Mouse (Mus musculus): ENCODE data around the gene Zfp592. TPM values are rescaled to one million over a fixed set of nuclear protein-coding genes. Genes with fewer than 3 reads are reported as not detected.

The Zfp592 gene
- polyA plus RNA-seq, 1 experiment from 2014 or later, result 8.9 TPM

DNA sequence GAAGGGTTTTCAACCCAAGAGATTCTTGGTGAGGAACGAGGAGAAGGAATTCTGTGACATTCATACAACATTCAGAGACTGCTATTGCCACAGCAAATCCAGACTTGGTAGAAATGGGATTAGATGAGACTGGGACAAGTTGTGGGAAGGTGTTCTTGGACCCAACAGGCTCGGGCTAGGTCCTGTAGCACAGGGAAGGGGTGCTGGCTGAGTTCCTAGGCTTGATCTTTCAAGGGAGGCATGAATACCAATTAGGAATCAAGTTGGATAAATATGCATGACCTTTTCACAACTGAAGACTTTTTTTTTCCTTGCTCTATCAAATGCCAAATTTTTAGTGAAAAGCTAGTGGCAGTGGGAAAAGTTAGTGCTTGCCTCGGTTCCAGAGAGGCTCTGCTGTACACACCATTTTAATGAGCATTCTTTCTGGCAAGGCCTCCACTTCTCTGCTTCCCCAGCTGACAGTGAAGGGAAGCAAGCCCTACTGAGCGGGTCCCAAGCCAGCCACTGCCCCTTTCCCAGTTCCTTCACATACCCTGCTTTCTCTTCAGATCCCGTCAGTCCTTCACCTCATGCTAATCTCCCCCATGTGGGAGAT lies 49.6 kb downstream of the Zfp592 start:
- ATAC-seq (ENCODE audit: low read depth), result no peak
- Histone ChIP-seq H3K27ac (ENCODE audit: low read depth, low read length) (no peak overlapping the region), H3K4me1 (ENCODE audit: control insufficient read depth, insufficient read depth, low read length) (no peaks in the 10 kb centered on the region), H3K36me3 (ENCODE audit: control insufficient read depth, insufficient read depth, low read length) (peaks cover 39% of the 10 kb centered on the region), H3K27me3 (ENCODE audit: control insufficient read depth, insufficient read depth, low read length) (no peaks in the 10 kb centered on the region), H3K4me3 (ENCODE audit: low read depth, low read length) (no peak overlapping the region), H3K9ac (replicated peaks; ENCODE audit: low read depth, low read length) (no peak overlapping the region), H3K4me2 (ENCODE audit: low read depth, low read length) (no peak overlapping the region), H3K9me3 (ENCODE audit: control insufficient read depth, low read length) (no peaks in the 10 kb centered on the region)
- 87% methylated on average over 5 of the region's 5 CpGs for WGBS

DNA sequence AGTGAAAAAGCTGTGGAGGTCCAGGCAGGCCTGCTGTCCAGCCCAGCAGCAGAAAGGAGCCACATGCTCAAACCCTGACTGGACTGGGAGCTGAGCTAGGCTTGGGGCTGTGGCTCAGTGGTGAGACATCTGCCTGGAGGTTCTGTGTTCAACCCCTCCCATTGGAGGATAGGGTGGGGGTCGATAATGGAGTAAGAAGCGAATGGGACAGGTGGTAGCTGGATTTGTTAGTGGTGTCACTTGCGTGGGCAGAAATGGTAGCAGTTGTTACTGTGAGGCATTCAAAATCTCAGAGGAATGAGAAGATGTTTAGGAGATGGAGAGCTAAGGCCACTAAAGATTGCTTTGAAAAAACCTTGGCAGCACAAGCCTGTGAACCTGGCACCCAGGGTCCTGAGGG lies 54.4 kb downstream of the Zfp592 start:
- 98% methylated on average over 3 of the region's 3 CpGs for WGBS
- ATAC-seq (ENCODE audit: low read depth), result no peak
- Histone ChIP-seq H3K4me1 (ENCODE audit: control insufficient read depth, insufficient read depth, low read length) (no peaks in the 10 kb centered on the region), H3K27me3 (ENCODE audit: control insufficient read depth, insufficient read depth, low read length) (no peaks in the 10 kb centered on the region), H3K4me2 (ENCODE audit: low read depth, low read length) (no peak overlapping the region), H3K4me3 (ENCODE audit: low read depth, low read length) (no peak overlapping the region), H3K9me3 (ENCODE audit: control insufficient read depth, low read length) (no peaks in the 10 kb centered on the region), H3K9ac (replicated peaks; ENCODE audit: low read depth, low read length) (no peak overlapping the region), H3K36me3 (ENCODE audit: control insufficient read depth, insufficient read depth, low read length) (no peaks in the 10 kb centered on the region), H3K27ac (ENCODE audit: low read depth, low read length) (no peak overlapping the region)

DNA sequence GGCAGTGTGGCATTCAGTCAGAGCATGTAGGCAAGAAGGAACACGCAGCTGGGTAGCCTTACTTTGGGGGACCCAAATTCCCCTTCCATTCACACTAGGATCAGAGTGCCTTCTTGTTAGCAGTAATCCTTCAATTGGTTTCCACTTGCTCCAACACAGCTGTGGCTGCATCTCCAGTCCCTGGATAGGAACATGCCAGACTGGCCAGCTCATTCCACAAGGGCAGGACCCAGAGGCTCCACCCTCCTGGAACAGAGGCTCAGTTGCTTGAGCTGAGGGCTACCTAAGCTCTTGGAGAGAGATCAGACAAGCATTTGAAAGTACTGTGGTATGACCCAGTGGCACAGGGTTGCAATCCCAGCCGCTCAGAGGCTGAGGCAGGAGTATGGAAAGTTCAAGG lies 55.0 kb downstream of the Zfp592 start:
- Histone ChIP-seq H3K36me3 (ENCODE audit: control insufficient read depth, insufficient read depth, low read length) (no peaks in the 10 kb centered on the region), H3K9me3 (ENCODE audit: control insufficient read depth, low read length) (no peaks in the 10 kb centered on the region), H3K4me2 (ENCODE audit: low read depth, low read length) (no peak overlapping the region), H3K4me1 (ENCODE audit: control insufficient read depth, insufficient read depth, low read length) (no peaks in the 10 kb centered on the region), H3K4me3 (ENCODE audit: low read depth, low read length) (no peak overlapping the region), H3K9ac (replicated peaks; ENCODE audit: low read depth, low read length) (no peak overlapping the region), H3K27ac (ENCODE audit: low read depth, low read length) (no peak overlapping the region), H3K27me3 (ENCODE audit: control insufficient read depth, insufficient read depth, low read length) (no peaks in the 10 kb centered on the region)
- ATAC-seq (ENCODE audit: low read depth), result no peak
- WGBS, result 82% methylated on average over 2 of the region's 2 CpGs

DNA sequence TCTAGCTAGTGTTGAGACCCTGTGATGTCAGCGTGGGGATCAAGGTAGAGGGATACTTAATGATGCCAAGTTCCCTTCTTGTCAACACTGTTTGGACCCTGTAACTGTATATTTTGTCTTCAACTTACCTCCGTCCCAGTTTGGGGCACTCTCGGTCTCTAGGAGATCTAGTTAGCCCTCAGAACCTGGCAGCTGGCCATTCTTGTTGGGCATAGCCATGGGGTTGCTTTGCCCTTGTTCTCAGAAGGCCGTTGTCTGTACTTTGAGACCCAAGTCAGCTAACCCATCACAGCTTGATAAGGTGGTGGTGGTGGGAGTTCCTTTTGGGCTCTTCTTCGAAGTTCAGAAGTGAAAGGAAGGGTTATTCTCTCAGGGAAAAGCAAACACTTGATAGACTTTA lies 56.5 kb downstream of the Zfp592 start:
- H3K9ac ChIP-seq (replicated peaks; ENCODE audit: low read depth, low read length), result no peak overlapping the region
- ATAC-seq (ENCODE audit: low read depth), result no peak
- no peak overlapping the region for H3K27ac ChIP-seq (ENCODE audit: low read depth, low read length)
- no peak overlapping the region for H3K4me2 ChIP-seq (ENCODE audit: low read depth, low read length)
- WGBS, result 67% methylated on average over 5 of the region's 5 CpGs
- no peaks in the 10 kb centered on the region for H3K27me3 ChIP-seq (ENCODE audit: control insufficient read depth, insufficient read depth, low read length)
- no peak overlapping the region for H3K4me3 ChIP-seq (ENCODE audit: low read depth, low read length)
- no peaks in the 10 kb centered on the region for H3K4me1 ChIP-seq (ENCODE audit: control insufficient read depth, insufficient read depth, low read length)
- no peaks in the 10 kb centered on the region for H3K9me3 ChIP-seq (ENCODE audit: control insufficient read depth, low read length)
- no peaks in the 10 kb centered on the region for H3K36me3 ChIP-seq (ENCODE audit: control insufficient read depth, insufficient read depth, low read length)

DNA sequence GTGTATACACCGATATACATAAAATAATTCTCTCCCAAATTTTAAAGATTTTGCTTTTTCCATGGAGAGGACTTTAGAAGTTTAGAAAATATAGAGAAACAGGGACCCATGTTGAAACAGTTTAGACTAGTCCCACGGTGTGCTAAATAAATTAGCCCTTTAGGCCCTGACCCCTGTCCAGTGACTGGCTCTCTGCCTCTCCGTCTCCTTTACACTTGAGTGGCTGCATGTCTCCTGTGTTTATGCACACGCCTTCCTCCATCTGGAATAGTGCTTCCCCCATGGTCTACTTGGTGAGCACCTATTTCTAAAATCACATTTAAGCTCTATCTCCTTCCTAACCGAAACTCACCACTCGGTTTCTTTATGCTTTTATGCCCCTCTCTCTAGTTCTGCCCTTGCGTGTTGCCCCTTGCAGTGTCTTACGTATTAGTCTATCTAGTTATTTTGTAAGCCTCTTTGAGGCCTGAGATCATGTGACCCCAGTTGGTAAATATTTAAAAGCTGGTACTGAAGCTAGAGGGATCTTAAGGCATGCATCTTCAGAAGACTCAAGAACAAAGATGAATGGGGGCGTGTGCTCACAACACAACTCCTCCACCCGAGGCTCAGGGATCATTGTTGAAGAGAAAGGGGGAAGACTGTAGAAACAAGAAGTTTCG lies 62.4 kb downstream of the Zfp592 start:
- 78% methylated on average over 11 of the region's 11 CpGs for WGBS
- H3K4me3 ChIP-seq (ENCODE audit: low read depth, low read length), result no peak overlapping the region
- H3K4me2 ChIP-seq (ENCODE audit: low read depth, low read length), result no peak overlapping the region
- H3K27ac ChIP-seq (ENCODE audit: low read depth, low read length), result no peak overlapping the region
- no peaks in the 10 kb centered on the region for H3K4me1 ChIP-seq (ENCODE audit: control insufficient read depth, insufficient read depth, low read length)
- H3K9ac ChIP-seq (replicated peaks; ENCODE audit: low read depth, low read length), result no peak overlapping the region
- ATAC-seq (ENCODE audit: low read depth), result no peak
- H3K36me3 ChIP-seq (ENCODE audit: control insufficient read depth, insufficient read depth, low read length), result no peaks in the 10 kb centered on the region
- H3K27me3 ChIP-seq (ENCODE audit: control insufficient read depth, insufficient read depth, low read length), result no peaks in the 10 kb centered on the region
- no peaks in the 10 kb centered on the region for H3K9me3 ChIP-seq (ENCODE audit: control insufficient read depth, low read length)

DNA sequence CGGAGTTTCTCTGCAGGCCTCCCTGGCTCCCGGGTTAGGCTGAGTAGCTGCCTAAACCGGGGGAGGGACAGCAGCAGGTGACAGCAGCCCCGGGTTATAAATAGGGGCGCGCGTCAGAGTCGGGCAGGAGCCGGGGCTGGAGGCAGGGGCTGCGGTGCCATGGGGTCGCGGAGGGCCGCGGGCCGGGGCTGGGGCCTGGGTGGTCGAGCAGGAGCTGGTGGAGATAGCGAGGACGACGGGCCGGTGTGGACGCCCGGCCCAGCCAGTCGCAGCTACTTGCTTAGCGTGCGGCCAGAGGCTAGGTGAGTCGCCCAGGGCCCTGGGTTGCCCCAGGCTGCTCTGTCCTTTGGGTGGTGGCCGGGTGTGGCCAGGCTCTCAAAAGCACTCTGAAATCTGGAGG lies 64.0 kb downstream of the Zfp592 start, which contains the start of gene Alpk3:
Gene Alpk3 (plus strand): TSS at position 130 of the 400 bp plus-strand sequence.
- Histone ChIP-seq H3K36me3 (ENCODE audit: control insufficient read depth, insufficient read depth, low read length) (no peaks in the 10 kb centered on the region), H3K4me2 (ENCODE audit: low read depth, low read length) (no peak within 1 kb of the TSS), H3K4me1 (ENCODE audit: control insufficient read depth, insufficient read depth, low read length) (no peaks in the 10 kb centered on the region), H3K9ac (replicated peaks; ENCODE audit: low read depth, low read length) (no peak within 1 kb of the TSS), H3K27ac (ENCODE audit: low read depth, low read length) (no peak within 1 kb of the TSS), H3K27me3 (ENCODE audit: control insufficient read depth, insufficient read depth, low read length) (no peaks in the 10 kb centered on the region), H3K9me3 (ENCODE audit: control insufficient read depth, low read length) (no peaks in the 10 kb centered on the region), H3K4me3 (ENCODE audit: low read depth, low read length) (no peak within 1 kb of the TSS)
- 31% methylated on average over 26 of the region's 27 CpGs for WGBS
- ATAC-seq (ENCODE audit: low read depth), result no peak

DNA sequence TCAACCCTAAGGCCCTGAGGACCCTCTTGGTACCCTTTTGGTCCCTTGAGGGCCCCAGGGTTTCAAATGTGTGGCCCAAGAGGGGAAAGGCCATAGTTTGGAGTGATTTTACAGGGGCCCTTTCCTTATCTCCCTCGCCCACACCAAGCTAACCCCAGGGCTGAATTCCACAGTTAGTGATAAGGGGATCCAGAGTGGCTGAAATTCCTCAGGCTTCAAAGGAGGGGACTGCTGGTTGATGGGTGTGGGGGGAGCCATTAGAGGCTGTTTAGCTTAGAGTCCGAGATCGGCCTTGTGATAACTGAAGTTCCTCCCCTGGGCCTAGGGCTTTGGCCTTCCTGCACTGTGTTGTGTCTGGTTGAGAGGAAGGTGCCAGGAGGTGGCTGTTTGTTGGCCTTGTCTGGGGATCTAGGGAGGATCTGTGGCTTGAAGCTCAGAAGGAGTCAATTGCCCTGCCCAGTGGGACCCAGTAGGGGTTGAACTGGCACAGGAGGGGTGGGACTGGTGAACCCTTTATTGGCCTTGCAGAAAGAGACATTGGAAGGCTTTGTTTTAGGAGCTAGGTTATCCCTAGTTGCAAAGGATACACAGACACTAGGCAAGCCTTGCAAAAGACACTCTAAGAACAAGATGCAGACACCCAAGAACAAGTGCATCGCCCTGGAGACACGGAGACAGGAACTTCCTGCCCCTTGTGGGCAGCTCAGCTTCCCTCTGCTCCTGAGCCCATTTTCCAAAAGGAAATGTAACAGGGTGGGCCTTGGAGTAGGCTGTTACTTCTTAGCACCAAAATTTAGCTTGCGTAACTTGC lies 64.6 kb downstream of the Zfp592 start:
- no peaks in the 10 kb centered on the region for H3K36me3 ChIP-seq (ENCODE audit: control insufficient read depth, insufficient read depth, low read length)
- no peak overlapping the region for H3K27ac ChIP-seq (ENCODE audit: low read depth, low read length)
- H3K4me2 ChIP-seq (ENCODE audit: low read depth, low read length), result no peak overlapping the region
- no peaks in the 10 kb centered on the region for H3K4me1 ChIP-seq (ENCODE audit: control insufficient read depth, insufficient read depth, low read length)
- H3K4me3 ChIP-seq (ENCODE audit: low read depth, low read length), result no peak overlapping the region
- H3K27me3 ChIP-seq (ENCODE audit: control insufficient read depth, insufficient read depth, low read length), result no peaks in the 10 kb centered on the region
- no peak overlapping the region for H3K9ac ChIP-seq (replicated peaks; ENCODE audit: low read depth, low read length)
- no peaks in the 10 kb centered on the region for H3K9me3 ChIP-seq (ENCODE audit: control insufficient read depth, low read length)
- ATAC-seq (ENCODE audit: low read depth), result no peak
- 76% methylated on average over 6 of the region's 6 CpGs for WGBS

DNA sequence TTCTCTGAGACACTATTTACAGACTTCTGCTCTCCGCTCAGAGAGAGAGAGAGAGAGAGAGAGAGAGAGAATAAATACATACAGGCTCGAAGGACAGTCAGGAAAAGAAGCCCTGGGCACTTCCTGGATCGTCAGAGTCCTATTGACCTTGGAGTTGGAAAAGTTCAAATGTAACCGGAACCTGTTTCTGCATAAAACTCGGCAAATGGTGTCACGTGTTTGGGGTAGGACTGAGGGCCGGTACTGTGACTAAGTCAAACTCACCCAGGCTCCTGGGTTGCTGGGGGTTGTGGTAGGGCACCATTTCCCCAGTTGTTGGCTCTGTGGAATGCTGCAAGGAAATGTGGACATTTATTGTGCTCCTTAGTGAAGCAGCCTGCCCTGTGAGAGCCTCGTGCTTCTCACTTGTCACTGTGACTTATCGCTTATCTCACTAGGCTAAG lies 65.3 kb downstream of the Zfp592 start:
- 60% methylated on average over 9 of the region's 9 CpGs for WGBS
- no peaks in the 10 kb centered on the region for H3K9me3 ChIP-seq (ENCODE audit: control insufficient read depth, low read length)
- no peak overlapping the region for H3K9ac ChIP-seq (replicated peaks; ENCODE audit: low read depth, low read length)
- H3K4me3 ChIP-seq (ENCODE audit: low read depth, low read length), result no peak overlapping the region
- no peak for ATAC-seq (ENCODE audit: low read depth)
- no peaks in the 10 kb centered on the region for H3K4me1 ChIP-seq (ENCODE audit: control insufficient read depth, insufficient read depth, low read length)
- H3K36me3 ChIP-seq (ENCODE audit: control insufficient read depth, insufficient read depth, low read length), result no peaks in the 10 kb centered on the region
- no peak overlapping the region for H3K4me2 ChIP-seq (ENCODE audit: low read depth, low read length)
- no peaks in the 10 kb centered on the region for H3K27me3 ChIP-seq (ENCODE audit: control insufficient read depth, insufficient read depth, low read length)
- no peak overlapping the region for H3K27ac ChIP-seq (ENCODE audit: low read depth, low read length)

DNA sequence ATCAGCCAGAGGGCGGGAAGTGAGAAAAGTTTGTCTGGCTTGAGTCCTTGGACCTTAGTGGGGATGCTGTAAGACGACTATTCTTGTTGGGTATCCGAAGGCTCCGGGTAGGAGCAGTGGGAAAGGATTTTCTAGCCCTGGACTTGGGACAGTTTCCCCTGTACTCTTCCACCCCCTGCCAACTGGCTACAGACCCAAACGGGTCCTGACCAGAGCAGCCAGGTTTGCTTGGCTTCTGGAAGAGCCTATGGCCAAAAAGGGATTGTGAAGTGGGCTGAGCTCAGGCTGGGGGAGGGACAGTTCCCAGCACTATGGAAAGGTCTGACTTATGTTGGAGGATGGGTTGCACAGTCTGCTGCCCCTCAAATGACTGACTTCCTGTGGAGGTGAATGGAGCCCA lies 65.9 kb downstream of the Zfp592 start:
- Histone ChIP-seq H3K4me3 (ENCODE audit: low read depth, low read length) (no peak overlapping the region), H3K27ac (ENCODE audit: low read depth, low read length) (no peak overlapping the region), H3K4me2 (ENCODE audit: low read depth, low read length) (no peak overlapping the region), H3K27me3 (ENCODE audit: control insufficient read depth, insufficient read depth, low read length) (no peaks in the 10 kb centered on the region), H3K4me1 (ENCODE audit: control insufficient read depth, insufficient read depth, low read length) (no peaks in the 10 kb centered on the region), H3K9ac (replicated peaks; ENCODE audit: low read depth, low read length) (no peak overlapping the region), H3K9me3 (ENCODE audit: control insufficient read depth, low read length) (no peaks in the 10 kb centered on the region), H3K36me3 (ENCODE audit: control insufficient read depth, insufficient read depth, low read length) (no peaks in the 10 kb centered on the region)
- no peak for ATAC-seq (ENCODE audit: low read depth)
- 76% methylated on average over 5 of the region's 5 CpGs for WGBS
